Mouse (Mus musculus) midbrain, postnatal 0 days (tissue): ENCODE data around the gene Acaca. TPM values are rescaled to one million over a fixed set of nuclear protein-coding genes. Genes with fewer than 3 reads are reported as not detected.
A peak's percentile ranks its signal among the peaks of the same experiment; 100 is the strongest.

Source experiments
- ATAC-seq: fragments of 200-750 bp; cut with Nextera tagmentation; 2 replicates; pipeline ENCODE4 v1.8.0; 2017; ENCODE audit warnings: moderate number of reproducible peaks, mild to moderate bottlenecking, moderate TSS enrichment, moderate library complexity; ENCODE audit not compliant: low FRiP score
- DNase-seq: peaks from one replicate; pipeline ENCODE4 v3.0.0-alpha.2; 2015; ENCODE audit warnings: low spot score
- H3K27ac ChIP-seq: fragments of 300-500 bp; sonication (generic); 2 replicates; pipeline ENCODE4 v1.5.1; 2014; ENCODE audit warnings: low read depth, mild to moderate bottlenecking, low read length, mixed read lengths
- H3K27me3 ChIP-seq: fragments of 300-500 bp; sonication (generic); 2 replicates; pipeline ENCODE4 v1.6.1; 2014; ENCODE audit warnings: low read length, control low read depth, mixed read lengths; ENCODE audit not compliant: insufficient read depth
- H3K36me3 ChIP-seq: fragments of 300-500 bp; sonication (generic); 2 replicates; pipeline ENCODE4 v1.6.1; 2014; ENCODE audit warnings: low read length, control low read depth, mixed read lengths; ENCODE audit not compliant: insufficient read depth
- H3K4me1 ChIP-seq: fragments of 300-500 bp; sonication (generic); 2 replicates; pipeline ENCODE4 v1.6.1; 2014; ENCODE audit warnings: mild to moderate bottlenecking, control low read depth, antibody characterized with exemption, low read length, mixed read lengths; ENCODE audit not compliant: insufficient read depth
- H3K4me2 ChIP-seq: fragments of 300-500 bp; sonication (generic); 2 replicates; pipeline ENCODE4 v1.6.1; 2014; ENCODE audit warnings: low read depth, mild to moderate bottlenecking, low read length, mixed read lengths; ENCODE audit not compliant: poor library complexity, severe bottlenecking
- H3K4me3 ChIP-seq: fragments of 300-500 bp; sonication (generic); 2 replicates; pipeline ENCODE4 v1.5.1; 2014; ENCODE audit warnings: low read depth, mild to moderate bottlenecking, low read length, moderate library complexity
- H3K9ac ChIP-seq: fragments of 300-500 bp; sonication (generic); replicated peaks from 2 replicates; pipeline ENCODE4 v1.6.1; 2014; ENCODE audit warnings: mild to moderate bottlenecking, low read length, moderate library complexity, mixed read lengths; ENCODE audit not compliant: poor library complexity, severe bottlenecking
- H3K9me3 ChIP-seq: fragments of 300-500 bp; sonication (generic); 2 replicates; pipeline ENCODE4 v1.6.1; 2016; ENCODE audit warnings: low read length, control low read depth
- CTCF ChIP-seq: IDR thresholded peaks from 2 replicates; pipeline ENCODE4 v1.5.1; 2016; ENCODE audit warnings: antibody characterized with exemption, mild to moderate bottlenecking
- WGBS: fragments of 180-500 bp; shearing (Covaris S2); extraction: QIAGEN DNeasy Blood & Tissue Kit; methylation state at CpG from one replicate; pipeline ENCODE4 v1.1.7; 2014; 5-methylcytosine and 5-hydroxymethylcytosine counted together
- polyA plus RNA-seq: library from polyadenylated mRNA; unstranded; fragments of >200 nt; fragmentation: Nextera tagmentation; extraction: Ambion mirVana; gene quantifications from 2 replicates; pipeline ENCODE4 v1.2.1, GENCODE M21; 2015
- total RNA-seq: library from RNA; depleted of rRNA; stranded (reverse); fragments of >200 nt; gene quantifications from 2 replicates; pipeline ENCODE4 v1.2.3, GENCODE M21; 2014

The Acaca gene
- total and polyA plus RNA-seq, 2 experiments from 2014 or later: 19.3 to 123 TPM

GRCm38 (mm10) chr11:84247370-84247769 lies 117.9 kb downstream of the Acaca start:
- Histone ChIP-seq H3K4me2 (no peak overlapping the region), H3K9me3 (no peaks in the 10 kb centered on the region), H3K27ac (no peak overlapping the region), H3K4me1 (no peaks in the 10 kb centered on the region), H3K27me3 (no peaks in the 10 kb centered on the region), H3K4me3 (no peak overlapping the region), H3K36me3 (peaks cover 8% of the 10 kb centered on the region), H3K9ac (no peak overlapping the region)
- DNase-seq (no peak), ATAC-seq (no peak)
- no peak for TF ChIP-seq CTCF
- WGBS: 91% methylated on average over 1 of the region's 1 CpGs

GRCm38 (mm10) chr11:84251170-84251569 lies 121.7 kb downstream of the Acaca start:
- 92% methylated on average over 3 of the region's 3 CpGs for WGBS
- Histone ChIP-seq H3K27me3 (no peaks in the 10 kb centered on the region), H3K4me1 (no peaks in the 10 kb centered on the region), H3K4me3 (no peak overlapping the region), H3K9ac (no peak overlapping the region), H3K9me3 (no peaks in the 10 kb centered on the region), H3K27ac (no peak overlapping the region), H3K36me3 (peaks cover 19% of the 10 kb centered on the region), H3K4me2 (no peak overlapping the region)
- ATAC-seq (no peak), DNase-seq (no peak)
- TF ChIP-seq CTCF: no peak

GRCm38 (mm10) chr11:84252425-84252824 lies 123.0 kb downstream of the Acaca start:
- Histone ChIP-seq H3K4me3 (no peak overlapping the region), H3K4me1 (no peaks in the 10 kb centered on the region), H3K36me3 (peaks cover 19% of the 10 kb centered on the region), H3K27me3 (no peaks in the 10 kb centered on the region), H3K27ac (no peak overlapping the region), H3K9ac (no peak overlapping the region), H3K9me3 (no peaks in the 10 kb centered on the region), H3K4me2 (no peak overlapping the region)
- no peak for ATAC-seq
- WGBS: 85% methylated on average over 1 of the region's 1 CpGs
- no peak for DNase-seq
- no peak for TF ChIP-seq CTCF

GRCm38 (mm10) chr11:84255879-84256278 lies 126.4 kb downstream of the Acaca start:
- Histone ChIP-seq H3K27me3 (no peaks in the 10 kb centered on the region), H3K4me2 (no peak overlapping the region), H3K27ac (no peak overlapping the region), H3K36me3 (peaks cover 30% of the 10 kb centered on the region), H3K4me1 (no peaks in the 10 kb centered on the region), H3K9ac (no peak overlapping the region), H3K9me3 (no peaks in the 10 kb centered on the region), H3K4me3 (no peak overlapping the region)
- no peak for DNase-seq
- 83% methylated on average over 4 of the region's 4 CpGs for WGBS
- no peak for ATAC-seq
- no peak for TF ChIP-seq CTCF

- Histone ChIP-seq H3K4me2 (no peak overlapping the region), H3K9ac (no peak overlapping the region), H3K4me1 (no peaks in the 10 kb centered on the region), H3K27ac (no peak overlapping the region), H3K4me3 (no peak overlapping the region), H3K9me3 (no peaks in the 10 kb centered on the region), H3K27me3 (no peaks in the 10 kb centered on the region), H3K36me3 (peaks cover 28% of the 10 kb centered on the region)
- 86% methylated on average over 4 of the region's 4 CpGs for WGBS
- no peak for DNase-seq
- no peak for TF ChIP-seq CTCF
- no peak for ATAC-seq
Observed at GRCm38 (mm10) chr11:84258053-84258710, 128.7 kb downstream of the Acaca start.

GRCm38 (mm10) chr11:84264490-84264889 lies 135.0 kb downstream of the Acaca start:
- DNase-seq (peak; percentile 70), ATAC-seq (no peak)
- Histone ChIP-seq H3K9me3 (no peaks in the 10 kb centered on the region), H3K4me2 (no peak overlapping the region), H3K4me3 (no peak overlapping the region), H3K4me1 (no peaks in the 10 kb centered on the region), H3K27ac (no peak overlapping the region), H3K9ac (no peak overlapping the region), H3K36me3 (peaks cover 28% of the 10 kb centered on the region; the same call in 1 of the 2 replicates), H3K27me3 (no peaks in the 10 kb centered on the region)
- 59% methylated on average over 3 of the region's 3 CpGs for WGBS
- peak; percentile 86 for TF ChIP-seq CTCF
